Mouse (Mus musculus) ES-E14 (cell line): ENCODE measurements around the gene Zfp523. TPM values are rescaled to one million over a fixed set of nuclear protein-coding genes. Genes with fewer than 3 reads are reported as not detected.

Experiments
- DNase-seq: peaks from one replicate; pipeline ENCODE4 v3.0.0-alpha.2; 2013; ENCODE audit warnings: low read depth, low spot score
- H3K27ac ChIP-seq: 2 replicates; pipeline ENCODE4 v1.5.1; 2012; ENCODE audit warnings: low read depth, mild to moderate bottlenecking, low read length, moderate library complexity, mixed read lengths; ENCODE audit not compliant: poor library complexity, insufficient read depth, severe bottlenecking
- H3K36me3 ChIP-seq: 2 replicates; pipeline ENCODE4 v1.6.1; 2012; ENCODE audit warnings: mild to moderate bottlenecking, low read length, moderate library complexity, mixed read lengths; ENCODE audit not compliant: control insufficient read depth, poor library complexity, insufficient read depth, severe bottlenecking
- H3K4me1 ChIP-seq, 2 experiments: fragments of 150-350 bp in 1 of 2; sonication (generic) in 1 of 2; 2 replicates each; pipeline ENCODE4 v1.6.1; 2012; ENCODE audit warnings: low read length in 2 of 2, mild to moderate bottlenecking in 1 of 2, mixed read lengths in 1 of 2; ENCODE audit not compliant: control insufficient read depth in 2 of 2, insufficient read depth in 2 of 2, poor library complexity in 1 of 2
- H3K4me3 ChIP-seq, 2 experiments: fragments of 150-350 bp in 1 of 2; sonication (generic) in 1 of 2; 2 replicates each; pipeline ENCODE4 v1.5.1; 2012; ENCODE audit warnings: low read length in 2 of 2, low read depth in 1 of 2, mild to moderate bottlenecking in 1 of 2, mixed read lengths in 1 of 2; ENCODE audit not compliant: insufficient read depth in 1 of 2, poor library complexity in 1 of 2, severe bottlenecking in 1 of 2
- H3K9ac ChIP-seq: 2 replicates; pipeline ENCODE4 v1.6.1; 2012; ENCODE audit warnings: low read depth, mild to moderate bottlenecking, low read length, mixed read lengths; ENCODE audit not compliant: poor library complexity, insufficient read depth, severe bottlenecking
- H3K9me3 ChIP-seq: fragments of 150-350 bp; sonication (generic); 2 replicates; pipeline ENCODE4 v1.6.1; 2012; ENCODE audit warnings: low read depth, mild to moderate bottlenecking, low read length; ENCODE audit not compliant: control insufficient read depth, insufficient read depth
- CHD2 ChIP-seq: IDR thresholded peaks from 2 replicates; pipeline ENCODE4 v1.6.1; 2014; ENCODE audit warnings: mild to moderate bottlenecking, low read depth, low read length, inconsistent platforms
- HCFC1 ChIP-seq: IDR thresholded peaks from 2 replicates; pipeline ENCODE4 v1.6.1; 2012; ENCODE audit warnings: low read length, inconsistent platforms, borderline replicate concordance; ENCODE audit not compliant: insufficient read depth
- MAFK ChIP-seq: IDR thresholded peaks from 2 replicates; pipeline ENCODE4 v1.6.1; 2014; ENCODE audit warnings: mild to moderate bottlenecking, low read depth, low read length, inconsistent platforms; ENCODE audit not compliant: insufficient read depth
- ZC3H11A ChIP-seq: IDR thresholded peaks from 2 replicates; pipeline ENCODE4 v1.6.1; 2012; ENCODE audit warnings: low read depth, mild to moderate bottlenecking, inconsistent platforms, low read length, borderline replicate concordance
- ZNF384 ChIP-seq: IDR thresholded peaks from 2 replicates; pipeline ENCODE4 v1.6.1; 2012; ENCODE audit warnings: low read depth, low read length, inconsistent platforms
- in situ Hi-C, 2 experiments: fragments of 600-800 bp; cut with MboI; formaldehyde crosslinking; loops; one replicate each; pipeline ENCODE4 v1.15.1; 2025; ENCODE audit warnings: low sequenced_read_pairs in 2 of 2, inconsistent platforms in 1 of 2; ENCODE audit not compliant: unreplicated experiment in 2 of 2
- total RNA-seq: library from RNA; depleted of rRNA; stranded (reverse); fragments of 300-350 nt; gene quantifications from 2 replicates; pipeline ENCODE4 v1.2.3, GENCODE M21; 2012

The Zfp523 gene
- total RNA-seq, 1 experiment: 11.4 TPM

- no peaks in the 10 kb centered on the region for H3K9me3 ChIP-seq
- no peak for TF ChIP-seq ZC3H11A
- TF ChIP-seq CHD2: no peak
- TF ChIP-seq HCFC1: no peak
- no peak for TF ChIP-seq MAFK
- TF ChIP-seq ZNF384: no peak
- H3K9ac ChIP-seq: no peak overlapping the region
- peaks cover 0 to 17% of the 10 kb centered on the region in 2 experiments; a peak in 2 of 4 replicates for H3K4me1 ChIP-seq
- in situ Hi-C loops: no loop called here
- peaks cover 23% of the 10 kb centered on the region for H3K36me3 ChIP-seq
- no peak for DNase-seq
- no peak overlapping the region for H3K4me3 ChIP-seq
- no peak overlapping the region for H3K27ac ChIP-seq
Observed at GRCm38 (mm10) chr17:28242296-28242695, 65.4 kb downstream of the Zfp523 start.

- in situ Hi-C loops: no loop called here
- Histone ChIP-seq H3K9ac (no peak overlapping the region), H3K36me3 (peaks cover 17% of the 10 kb centered on the region), H3K4me3 (no peak overlapping the region), H3K4me1 (peaks cover 0 to 12% of the 10 kb centered on the region in 2 experiments; a peak in 2 of 4 replicates), H3K27ac (no peak overlapping the region), H3K9me3 (no peaks in the 10 kb centered on the region)
- TF ChIP-seq ZNF384 (no peak), ZC3H11A (no peak), HCFC1 (no peak), CHD2 (no peak), MAFK (no peak)
- DNase-seq: no peak
Observed at GRCm38 (mm10) chr17:28244214-28244613, 67.3 kb downstream of the Zfp523 start.

- peaks cover 15% of the 10 kb centered on the region for H3K36me3 ChIP-seq
- H3K27ac ChIP-seq: no peak overlapping the region
- peak overlapping the region; percentile 9 for H3K9ac ChIP-seq
- H3K4me3 ChIP-seq: peak overlapping the region; percentile 20 to 27; a peak in 2 of 4 replicates
- TF ChIP-seq MAFK: no peak
- TF ChIP-seq CHD2: no peak
- no peak for TF ChIP-seq HCFC1
- in situ Hi-C loops: no loop called here
- peaks cover 0 to 12% of the 10 kb centered on the region in 2 experiments; a peak in 2 of 4 replicates for H3K4me1 ChIP-seq
- no peak for DNase-seq
- H3K9me3 ChIP-seq: no peaks in the 10 kb centered on the region
Observed at GRCm38 (mm10) chr17:28244714-28245113, 67.8 kb downstream of the Zfp523 start.

- Histone ChIP-seq H3K9me3 (no peaks in the 10 kb centered on the region), H3K4me1 (peaks cover 0 to 12% of the 10 kb centered on the region in 2 experiments; a peak in 2 of 4 replicates), H3K36me3 (peaks cover 6% of the 10 kb centered on the region), H3K27ac (no peak overlapping the region), H3K9ac (no peak overlapping the region), H3K4me3 (no peak overlapping the region)
- in situ Hi-C loops: no loop called here
- TF ChIP-seq MAFK (no peak), ZNF384 (no peak), CHD2 (no peak), HCFC1 (no peak), ZC3H11A (no peak)
- no peak for DNase-seq
Observed at GRCm38 (mm10) chr17:28246640-28247039, 69.7 kb downstream of the Zfp523 start.

GRCm38 (mm10) chr17:28247613-28248012 lies 70.7 kb downstream of the Zfp523 start:
- in situ Hi-C loops: no loop called here
- H3K9me3 ChIP-seq: no peaks in the 10 kb centered on the region
- peaks cover 5% of the 10 kb centered on the region; the same call in 1 of the 2 replicates for H3K36me3 ChIP-seq
- H3K4me3 ChIP-seq: no peak overlapping the region
- TF ChIP-seq ZNF384: no peak
- TF ChIP-seq HCFC1: no peak
- TF ChIP-seq MAFK: no peak
- TF ChIP-seq CHD2: no peak
- no peak for TF ChIP-seq ZC3H11A
- H3K4me1 ChIP-seq: peaks cover 0 to 14% of the 10 kb centered on the region in 2 experiments; a peak in 3 of 4 replicates
- DNase-seq: no peak
- H3K9ac ChIP-seq: no peak overlapping the region
- H3K27ac ChIP-seq: no peak overlapping the region; the same call in 1 of the 2 replicates
